Mouse (Mus musculus): ENCODE measurements at regions not wholly inside any gene's neighbourhood (a gene's known extent, or its start where the extent isn't known, plus 50 kb on each side); places are given as distances from the start of the nearest gene placed in this dataset.

GRCm38 (mm10) chr10:119395048-119395447, 58.6 kb upstream of the Grip1 start:
- Histone ChIP-seq H3K4me2 (ENCODE audit: low read depth, low read length) (no peak overlapping the region), H3K27me3 (ENCODE audit: control insufficient read depth, insufficient read depth, low read length) (no peaks in the 10 kb centered on the region), H3K27ac (ENCODE audit: low read depth) (no peak overlapping the region), H3K4me3 (ENCODE audit: low read depth, low read length) (no peak overlapping the region), H3K36me3 (replicated peaks; ENCODE audit: control insufficient read depth, insufficient read depth, low read length) (no peaks in the 10 kb centered on the region), H3K4me1 (ENCODE audit: control insufficient read depth, insufficient read depth) (no peaks in the 10 kb centered on the region), H3K9me3 (replicated peaks; ENCODE audit: control insufficient read depth, low read length) (no peaks in the 10 kb centered on the region), H3K9ac (replicated peaks; ENCODE audit: low read depth, low read length) (no peak overlapping the region)
- ATAC-seq (ENCODE audit: insufficient read depth, low read depth) (no peak), DNase-seq (ENCODE audit: low spot score) (no peak)
- TF ChIP-seq CTCF (IDR thresholded peaks at IDR 0.05; ENCODE audit: low read depth) (no peak), EP300 (IDR thresholded peaks at IDR 0.05; ENCODE audit: low read depth) (no peak)
- 74% methylated on average over 5 of the region's 5 CpGs for WGBS

- no peak for TF ChIP-seq EP300 (IDR thresholded peaks at IDR 0.05; ENCODE audit: low read depth)
- no peak for TF ChIP-seq CTCF (IDR thresholded peaks at IDR 0.05; ENCODE audit: low read depth)
- Histone ChIP-seq H3K4me2 (ENCODE audit: low read depth, low read length) (no peak overlapping the region), H3K4me3 (ENCODE audit: low read depth, low read length) (no peak overlapping the region), H3K27ac (ENCODE audit: low read depth) (no peak overlapping the region), H3K27me3 (ENCODE audit: control insufficient read depth, insufficient read depth, low read length) (no peaks in the 10 kb centered on the region), H3K4me1 (ENCODE audit: control insufficient read depth, insufficient read depth) (no peaks in the 10 kb centered on the region), H3K36me3 (replicated peaks; ENCODE audit: control insufficient read depth, insufficient read depth, low read length) (no peaks in the 10 kb centered on the region), H3K9me3 (replicated peaks; ENCODE audit: control insufficient read depth, low read length) (no peaks in the 10 kb centered on the region), H3K9ac (replicated peaks; ENCODE audit: low read depth, low read length) (no peak overlapping the region)
- ATAC-seq (ENCODE audit: insufficient read depth, low read depth) = no peak
- WGBS = 79% methylated on average over 3 of the region's 3 CpGs
- DNase-seq (ENCODE audit: low spot score) = no peak
Observed at GRCm38 (mm10) chr10:119387924-119388323, 65.7 kb upstream of the Grip1 start.

GRCm38 (mm10) chr10:119382257-119382656, 71.4 kb upstream of the Grip1 start:
- Histone ChIP-seq H3K4me1 (ENCODE audit: control insufficient read depth, insufficient read depth) (no peaks in the 10 kb centered on the region), H3K9ac (replicated peaks; ENCODE audit: low read depth, low read length) (no peak overlapping the region), H3K27ac (ENCODE audit: low read depth) (no peak overlapping the region), H3K4me2 (ENCODE audit: low read depth, low read length) (no peak overlapping the region), H3K4me3 (ENCODE audit: low read depth, low read length) (no peak overlapping the region), H3K9me3 (replicated peaks; ENCODE audit: control insufficient read depth, low read length) (no peaks in the 10 kb centered on the region), H3K27me3 (ENCODE audit: control insufficient read depth, insufficient read depth, low read length) (no peaks in the 10 kb centered on the region), H3K36me3 (replicated peaks; ENCODE audit: control insufficient read depth, insufficient read depth, low read length) (no peaks in the 10 kb centered on the region)
- 81% methylated on average over 11 of the region's 11 CpGs for WGBS
- TF ChIP-seq CTCF (IDR thresholded peaks at IDR 0.05; ENCODE audit: low read depth) = no peak
- ATAC-seq (ENCODE audit: insufficient read depth, low read depth) (no peak), DNase-seq (ENCODE audit: low spot score) (no peak)

GRCm38 (mm10) chr10:119368566-119368965, 85.1 kb upstream of the Grip1 start:
- no peak overlapping the region for H3K4me2 ChIP-seq (ENCODE audit: low read depth, low read length)
- 56% methylated on average over 5 of the region's 5 CpGs for WGBS
- no peaks in the 10 kb centered on the region for H3K4me1 ChIP-seq (ENCODE audit: control insufficient read depth, insufficient read depth)

GRCm38 (mm10) chr10:119363616-119364015, 90.0 kb upstream of the Grip1 start:
- Histone ChIP-seq H3K36me3 (replicated peaks; ENCODE audit: control insufficient read depth, insufficient read depth, low read length) (no peaks in the 10 kb centered on the region), H3K9me3 (replicated peaks; ENCODE audit: control insufficient read depth, low read length) (no peaks in the 10 kb centered on the region; the same call in 1 of the 2 replicates), H3K27me3 (ENCODE audit: control insufficient read depth, insufficient read depth, low read length) (no peaks in the 10 kb centered on the region), H3K4me1 (ENCODE audit: control insufficient read depth, insufficient read depth) (no peaks in the 10 kb centered on the region), H3K4me3 (ENCODE audit: low read depth, low read length) (no peak overlapping the region), H3K9ac (replicated peaks; ENCODE audit: low read depth, low read length) (no peak overlapping the region), H3K27ac (ENCODE audit: low read depth) (no peak overlapping the region), H3K4me2 (ENCODE audit: low read depth, low read length) (no peak overlapping the region)
- DNase-seq (ENCODE audit: low spot score) (peak; percentile 24), ATAC-seq (ENCODE audit: insufficient read depth, low read depth) (no peak)
- TF ChIP-seq EP300 (IDR thresholded peaks at IDR 0.05; ENCODE audit: low read depth) (no peak), CTCF (IDR thresholded peaks at IDR 0.05; ENCODE audit: low read depth) (peak; percentile 56)
- 41% methylated on average over 3 of the region's 3 CpGs for WGBS

More at GRCm38 (mm10) chr10:119368566-119368965, 85.1 kb upstream of the Grip1 start:
- Histone ChIP-seq H3K9me3 (replicated peaks; ENCODE audit: control insufficient read depth, low read length) (no peaks in the 10 kb centered on the region), H3K27me3 (ENCODE audit: control insufficient read depth, insufficient read depth, low read length) (no peaks in the 10 kb centered on the region), H3K27ac (ENCODE audit: low read depth) (no peak overlapping the region), H3K36me3 (replicated peaks; ENCODE audit: control insufficient read depth, insufficient read depth, low read length) (no peaks in the 10 kb centered on the region), H3K4me3 (ENCODE audit: low read depth, low read length) (no peak overlapping the region), H3K9ac (replicated peaks; ENCODE audit: low read depth, low read length) (no peak overlapping the region)
- no peak for TF ChIP-seq EP300 (IDR thresholded peaks at IDR 0.05; ENCODE audit: low read depth)
- TF ChIP-seq CTCF (IDR thresholded peaks at IDR 0.05; ENCODE audit: low read depth) = no peak
- ATAC-seq (ENCODE audit: insufficient read depth, low read depth) = no peak
- DNase-seq (ENCODE audit: low spot score) = no peak

- Histone ChIP-seq H3K4me2 (ENCODE audit: low read depth, low read length) (no peak overlapping the region), H3K27me3 (ENCODE audit: control insufficient read depth, insufficient read depth, low read length) (no peaks in the 10 kb centered on the region), H3K27ac (ENCODE audit: low read depth) (no peak overlapping the region), H3K4me1 (ENCODE audit: control insufficient read depth, insufficient read depth) (no peaks in the 10 kb centered on the region), H3K9ac (replicated peaks; ENCODE audit: low read depth, low read length) (no peak overlapping the region), H3K9me3 (replicated peaks; ENCODE audit: control insufficient read depth, low read length) (no peaks in the 10 kb centered on the region; the same call in 1 of the 2 replicates), H3K4me3 (ENCODE audit: low read depth, low read length) (no peak overlapping the region), H3K36me3 (replicated peaks; ENCODE audit: control insufficient read depth, insufficient read depth, low read length) (no peaks in the 10 kb centered on the region)
- 49% methylated on average over 7 of the region's 7 CpGs for WGBS
- DNase-seq (ENCODE audit: low spot score) = no peak
- TF ChIP-seq EP300 (IDR thresholded peaks at IDR 0.05; ENCODE audit: low read depth) (no peak), CTCF (IDR thresholded peaks at IDR 0.05; ENCODE audit: low read depth) (no peak)
- no peak for ATAC-seq (ENCODE audit: insufficient read depth, low read depth)
Observed at GRCm38 (mm10) chr10:119358730-119359292, 94.8 kb upstream of the Grip1 start.

Data from heart, postnatal 0 days (tissue).